Mouse (Mus musculus) cerebellum, adult 11-12 months (tissue): ENCODE data around the gene Pou2f2.

Experiments used
- DNase-seq: peaks from one replicate; pipeline ENCODE4 v3.0.0; 2022

Gene Pou2f2

DNA sequence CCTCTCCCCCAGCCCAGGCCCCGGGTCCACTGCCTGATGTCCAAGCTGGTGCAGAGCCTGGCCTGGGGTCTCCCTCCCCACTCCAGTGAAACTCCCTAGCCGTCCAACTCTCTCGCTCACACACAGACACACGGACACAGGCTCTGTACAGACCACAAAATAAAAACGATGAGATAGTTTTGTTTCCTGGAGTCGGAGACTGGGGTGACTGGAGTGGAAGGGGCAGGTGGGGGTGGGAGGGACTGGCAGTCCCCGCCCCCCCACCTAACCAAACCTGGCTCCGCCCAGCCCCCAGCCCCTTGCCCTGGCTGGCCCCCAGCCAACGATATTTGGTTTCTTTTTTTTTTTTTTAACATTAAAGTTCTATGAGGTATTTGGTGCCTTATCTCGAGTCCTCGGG, 90.6 kb downstream of the Pou2f2 start:
- peak; percentile 15 for DNase-seq

GRCm38 (mm10) chr7:25088531-25088930, 91.0 kb downstream of the Pou2f2 start:
- DNase-seq, result peak; percentile 12

- no peak for DNase-seq
Observed at GRCm38 (mm10) chr7:25087972-25088371, 91.6 kb downstream of the Pou2f2 start.

DNA sequence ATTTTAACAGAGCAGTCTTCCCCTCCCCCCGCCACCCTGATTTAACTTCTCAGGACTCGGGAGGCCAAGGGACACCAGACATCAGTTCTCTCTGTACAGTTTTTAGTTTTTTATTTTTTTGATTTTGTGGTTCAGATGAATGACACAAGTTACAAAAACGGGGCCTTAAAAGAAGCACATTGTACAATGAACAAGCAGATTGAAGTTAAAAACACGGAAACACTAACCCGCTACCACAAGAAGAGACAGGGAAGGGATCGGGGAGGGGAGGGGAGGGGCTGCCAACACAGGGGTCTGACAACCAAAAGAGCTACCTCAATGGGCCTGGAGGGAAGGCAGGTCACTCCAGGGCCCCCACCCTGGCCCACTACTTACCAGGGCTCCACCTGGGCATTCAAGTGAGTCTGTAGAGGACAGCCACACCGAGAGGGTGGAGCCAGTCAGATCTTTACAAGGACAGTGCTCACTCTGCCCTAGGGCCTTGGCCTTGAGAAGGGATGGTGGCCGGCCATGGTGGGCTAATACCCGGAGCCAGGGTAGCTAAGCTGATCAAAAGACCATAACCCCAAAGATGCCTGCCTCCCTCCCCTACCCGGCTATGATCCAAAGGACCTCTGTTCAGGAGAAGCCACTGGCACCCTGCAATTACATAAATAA, 92.1 kb downstream of the Pou2f2 start:
- DNase-seq, result peak; percentile 20

DNA sequence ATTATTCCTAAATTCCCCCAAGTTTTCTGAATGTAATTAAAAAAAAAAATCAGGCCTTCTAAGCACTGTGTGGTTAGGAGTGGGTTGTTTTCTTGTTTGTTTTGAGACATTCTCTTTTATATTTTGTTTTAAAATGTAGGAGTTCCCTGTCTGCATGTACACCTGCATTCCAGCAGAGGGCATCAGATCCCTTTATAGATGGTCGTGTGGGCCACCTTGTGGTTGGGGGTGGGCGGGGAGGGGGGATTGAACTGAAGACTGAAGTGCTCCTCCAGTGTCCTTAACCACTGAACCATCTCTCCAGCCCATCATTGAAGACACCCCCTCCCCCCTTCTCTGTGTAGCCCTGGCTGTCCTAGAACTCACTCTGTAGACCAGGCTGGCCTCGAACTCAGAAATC, 92.9 kb downstream of the Pou2f2 start:
- no peak for DNase-seq

DNA sequence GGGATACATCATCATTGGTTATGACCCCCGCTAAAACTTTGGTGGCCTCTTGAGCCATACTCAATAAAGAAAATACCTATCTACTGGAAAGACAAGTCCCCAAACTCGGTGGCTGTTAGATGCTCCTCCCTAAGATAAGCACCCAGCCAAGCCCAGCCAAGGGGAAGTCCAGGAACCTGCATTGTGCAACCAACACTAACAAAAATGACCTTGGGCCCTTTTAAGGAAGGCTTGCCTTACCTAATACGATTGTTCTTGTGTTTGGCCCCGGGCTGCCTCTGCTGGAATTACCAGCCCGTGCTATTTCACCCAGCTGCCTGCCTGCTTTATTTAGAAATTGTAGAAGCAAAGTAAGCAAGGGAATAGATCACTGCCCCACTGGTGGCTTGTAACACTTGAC, 94.9 kb downstream of the Pou2f2 start:
- DNase-seq, result no peak

- peak; percentile 44 for DNase-seq
Observed at GRCm38 (mm10) chr7:25082510-25082909, 97.0 kb downstream of the Pou2f2 start.

GRCm38 (mm10) chr7:25080431-25080830, 99.1 kb downstream of the Pou2f2 start:
- DNase-seq, result no peak

- DNase-seq, result peak; percentile 56
Observed at GRCm38 (mm10) chr7:25079496-25080026, 100.0 kb downstream of the Pou2f2 start.

GRCm38 (mm10) chr7:25077414-25077755, 102.1 kb downstream of the Pou2f2 start:
- no peak for DNase-seq

GRCm38 (mm10) chr7:25076663-25077413, 102.7 kb downstream of the Pou2f2 start:
- peak; percentile 99 for DNase-seq

GRCm38 (mm10) chr7:25076296-25076662, 103.2 kb downstream of the Pou2f2 start:
- no peak for DNase-seq

- peak; percentile 56 for DNase-seq
Observed at GRCm38 (mm10) chr7:25073924-25074323, 105.6 kb downstream of the Pou2f2 start.

DNA sequence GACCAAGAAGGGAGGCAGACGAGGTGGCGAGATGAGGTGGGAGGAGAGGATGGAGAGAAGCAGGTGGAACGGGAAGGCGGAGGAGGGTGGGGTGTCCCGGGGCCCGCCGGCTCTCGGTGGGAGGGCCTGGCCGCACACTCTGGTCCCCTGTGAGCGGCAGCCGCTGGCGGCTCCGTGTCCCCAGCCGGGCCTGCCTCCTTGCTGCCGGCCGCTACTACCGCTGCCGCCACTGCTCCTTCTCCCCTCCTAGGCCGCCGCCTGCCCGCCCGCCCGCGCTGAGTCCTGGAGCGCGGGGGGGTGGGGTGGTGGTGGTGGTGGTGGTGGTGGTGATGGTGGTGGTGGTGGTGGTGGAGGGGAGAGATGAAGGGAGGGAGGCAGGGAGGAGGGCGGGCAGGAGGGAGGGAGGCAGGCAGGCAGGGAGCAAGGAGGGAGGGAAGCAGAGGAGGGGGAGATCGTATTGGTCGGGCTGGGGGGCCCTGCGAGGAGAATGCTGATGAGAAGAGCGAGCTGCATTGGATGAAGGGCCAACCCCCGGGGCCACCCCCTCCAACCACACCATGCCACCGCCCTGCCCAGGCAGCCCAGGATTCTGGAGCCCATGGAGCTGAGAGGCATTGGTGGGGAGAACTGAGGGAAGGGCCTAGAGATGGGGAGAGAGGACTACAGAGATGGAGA, 106.7 kb downstream of the Pou2f2 start:
- DNase-seq, result peak; percentile 75

DNA sequence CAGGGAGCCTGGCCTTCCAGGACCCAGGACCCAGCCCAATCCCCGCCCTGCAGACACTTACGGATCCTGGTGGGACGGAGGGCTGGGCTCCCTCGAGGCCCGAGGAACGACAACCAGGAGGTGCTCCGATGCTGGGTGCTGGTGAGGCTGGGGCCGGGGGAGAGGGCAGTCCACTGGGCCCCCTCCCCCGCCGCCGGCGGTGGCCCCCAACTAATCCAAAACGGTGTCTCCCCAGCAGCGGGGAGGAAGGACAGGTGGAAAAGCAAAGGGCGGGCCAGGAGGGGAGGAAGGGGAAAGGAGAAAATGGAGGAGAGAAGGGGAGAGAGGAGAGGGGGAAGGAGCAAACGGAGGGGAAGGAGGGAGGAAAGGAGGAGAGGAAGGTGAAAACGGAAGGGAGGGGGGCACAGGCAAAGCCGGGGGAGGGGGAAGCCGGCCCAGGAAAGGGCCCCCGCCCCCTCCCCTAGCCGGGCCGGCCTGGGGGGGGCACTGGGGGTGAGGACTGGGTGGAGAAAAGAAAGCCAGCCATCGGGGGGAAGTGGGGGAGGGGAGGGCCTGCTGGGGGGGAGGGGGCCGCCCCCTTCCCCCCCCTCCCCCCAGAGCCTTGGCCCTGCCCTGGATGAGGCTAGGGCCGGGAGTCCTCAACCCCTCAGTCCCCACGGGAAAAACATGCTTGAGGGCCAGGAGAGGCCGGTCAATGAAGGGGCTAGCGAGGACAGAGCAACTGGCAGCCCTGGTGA, 107.4 kb downstream of the Pou2f2 start, which contains the start of the genes Grik5 and Zfp574:
Gene Grik5 (minus strand): TSS at position 368 of the 737 bp plus-strand sequence.
Gene Zfp574 (plus strand): TSS at position 589 of the 737 bp plus-strand sequence.
- DNase-seq, result peak; percentile 66

DNA sequence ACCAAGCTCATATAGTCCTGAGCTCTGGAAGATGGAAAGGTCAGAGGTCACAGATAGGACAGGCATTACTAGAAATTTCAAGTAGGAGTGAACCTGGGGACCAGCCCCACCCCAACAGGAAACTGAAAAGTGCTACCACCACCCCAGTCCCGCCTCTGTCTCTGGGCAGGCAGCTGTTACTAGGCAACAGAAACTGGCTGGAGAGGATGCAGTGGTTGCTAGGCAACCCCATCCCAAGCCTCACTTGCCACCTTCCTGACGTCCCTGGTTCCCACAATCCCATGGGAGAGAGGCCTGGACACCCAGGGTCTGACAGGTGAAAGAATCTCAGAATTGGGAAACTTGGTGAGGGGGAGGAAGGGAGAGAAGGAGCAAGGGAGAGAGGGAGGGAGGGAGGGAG, 110.8 kb downstream of the Pou2f2 start:
- DNase-seq, result peak; percentile 47

DNA sequence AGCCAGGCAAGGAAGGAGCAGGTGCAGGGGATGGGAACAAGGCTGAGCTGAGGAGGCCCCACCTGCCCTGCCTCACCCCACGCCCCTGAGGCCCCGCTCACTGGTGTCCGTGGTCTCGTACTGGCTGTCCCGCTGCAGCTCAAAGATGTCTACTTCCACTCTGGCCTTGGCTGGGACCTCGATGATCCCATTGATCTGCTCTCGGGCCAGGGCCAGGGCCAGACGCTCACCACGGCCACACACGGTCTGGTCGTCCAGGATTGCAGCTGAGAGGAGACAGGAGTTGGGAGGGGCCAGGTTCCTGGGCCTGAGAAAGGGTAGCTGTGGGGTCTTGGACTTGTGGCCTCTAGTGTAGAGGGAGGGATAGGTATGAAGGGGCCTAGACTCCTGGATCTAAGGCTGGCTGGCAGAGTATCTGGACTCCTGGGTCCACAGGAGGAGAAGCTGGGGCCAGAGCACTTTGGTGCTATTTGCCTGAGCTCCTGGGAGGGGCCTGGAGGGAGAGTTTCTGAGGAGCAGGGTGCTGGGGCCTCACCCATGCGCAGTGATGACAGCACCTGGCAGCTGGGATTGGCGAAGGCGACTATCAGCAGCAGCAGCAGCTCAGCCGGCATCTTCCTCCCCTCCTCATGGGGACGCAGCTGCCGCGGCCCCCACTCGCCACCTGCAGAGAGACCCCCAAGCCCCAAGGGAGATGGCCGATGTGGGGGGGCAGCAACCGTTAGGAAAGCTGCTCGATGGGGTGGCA, 111.4 kb downstream of the Pou2f2 start:
- DNase-seq, result peak; percentile 42

DNA sequence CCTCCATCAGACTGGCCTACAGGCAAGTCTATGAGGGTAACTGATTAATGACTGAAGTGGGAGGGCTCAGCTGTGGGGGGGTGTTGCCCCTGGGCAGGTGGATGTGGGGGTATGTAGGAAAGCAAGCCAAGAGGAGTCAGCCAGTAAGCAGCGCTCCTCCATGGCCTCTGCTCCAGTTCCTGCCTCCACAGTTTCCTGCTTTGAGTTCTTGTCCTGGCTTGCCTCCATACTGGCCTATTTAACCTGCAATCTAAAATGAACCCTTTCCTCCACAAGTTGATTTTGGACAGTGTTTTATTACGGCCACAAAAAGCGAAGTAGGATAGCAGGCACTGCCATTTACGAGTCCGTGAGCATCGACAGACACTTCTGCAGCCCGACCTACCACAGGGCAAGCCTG, 112.2 kb downstream of the Pou2f2 start:
- DNase-seq, result no peak

DNA sequence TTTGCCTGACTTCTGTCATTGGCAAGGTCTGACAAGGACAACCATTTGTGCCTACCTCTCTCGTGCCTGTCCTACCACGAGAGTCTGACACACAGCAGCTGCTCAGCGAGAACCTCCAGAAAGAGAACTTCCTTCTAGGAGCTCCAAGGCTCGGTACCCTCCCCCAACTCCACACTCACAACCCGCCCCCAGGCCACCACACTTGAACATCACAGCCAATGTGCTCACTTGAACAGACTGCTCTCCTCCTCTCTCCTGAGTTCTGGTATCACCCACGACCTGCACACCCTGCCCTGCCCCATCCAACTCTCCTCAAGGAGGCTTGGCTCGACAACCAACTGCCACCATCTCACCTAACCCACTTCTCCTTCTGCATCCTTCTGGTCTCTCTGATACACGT, 115.6 kb downstream of the Pou2f2 start:
- no peak for DNase-seq

DNA sequence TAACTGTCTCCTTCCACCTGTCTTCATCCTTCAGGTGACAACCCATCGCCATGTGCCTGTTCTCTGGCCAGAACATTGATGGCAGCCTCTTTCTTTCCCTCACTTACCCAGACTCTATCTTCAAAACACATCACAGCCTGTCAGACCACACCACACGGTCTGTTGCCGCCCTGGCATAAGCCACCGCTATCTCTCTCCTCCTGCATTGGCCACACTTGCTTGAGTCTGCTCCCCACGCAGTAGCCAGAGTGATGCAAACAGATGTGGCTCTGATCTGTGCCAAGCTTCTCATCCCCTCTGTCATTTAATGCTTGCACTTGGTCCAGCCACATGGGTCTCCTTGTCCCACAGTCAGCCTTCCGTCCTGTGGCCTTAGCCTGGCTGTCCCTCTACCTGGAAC, 116.2 kb downstream of the Pou2f2 start:
- no peak for DNase-seq

GRCm38 (mm10) chr7:25058836-25059235, 120.7 kb downstream of the Pou2f2 start:
- DNase-seq, result no peak

GRCm38 (mm10) chr7:25058394-25058793, 121.1 kb downstream of the Pou2f2 start:
- DNase-seq, result no peak
